Mouse (Mus musculus) heart, embryonic 13.5 days (tissue): ENCODE data around the gene Zfp872. TPM values are rescaled to one million over a fixed set of nuclear protein-coding genes. Genes with fewer than 3 reads are reported as not detected.
A peak's percentile ranks its signal among the peaks of the same experiment; 100 is the strongest.
"Not testable (repeated sequence)": the region's sequence is repeated elsewhere in the genome, so short reads cannot be mapped to it uniquely, and the experiment has no call there.

Source experiments
- ATAC-seq: fragments of 200-750 bp; cut with Nextera tagmentation; 2 replicates; pipeline ENCODE4 v1.8.0; 2017; ENCODE audit warnings: moderate TSS enrichment; ENCODE audit not compliant: insufficient number of reproducible peaks, low FRiP score, low TSS enrichment; ENCODE audit errors: extremely low read depth
- H3K27ac ChIP-seq: fragments of 300-500 bp; sonication (generic); replicated peaks from 2 replicates; pipeline ENCODE4 v1.5.1; 2015; ENCODE audit warnings: moderate library complexity, mild to moderate bottlenecking, inconsistent platforms
- H3K27me3 ChIP-seq: fragments of 300-500 bp; sonication (generic); replicated peaks from 2 replicates; pipeline ENCODE4 v1.6.1; 2015; ENCODE audit warnings: mild to moderate bottlenecking, inconsistent platforms
- H3K36me3 ChIP-seq: fragments of 300-500 bp; sonication (generic); 2 replicates; pipeline ENCODE4 v1.6.1; 2015; ENCODE audit warnings: mild to moderate bottlenecking, inconsistent platforms
- H3K4me1 ChIP-seq: fragments of 300-500 bp; sonication (generic); 2 replicates; pipeline ENCODE4 v1.6.1; 2015; ENCODE audit warnings: inconsistent platforms
- H3K4me2 ChIP-seq: fragments of 300-500 bp; sonication (generic); 2 replicates; pipeline ENCODE4 v1.6.1; 2015; ENCODE audit warnings: inconsistent platforms, mild to moderate bottlenecking, moderate library complexity
- H3K4me3 ChIP-seq: fragments of 300-500 bp; sonication (generic); 2 replicates; pipeline ENCODE4 v1.5.1; 2015; ENCODE audit warnings: moderate library complexity, mild to moderate bottlenecking, inconsistent platforms
- H3K9ac ChIP-seq: fragments of 300-500 bp; sonication (generic); 2 replicates; pipeline ENCODE4 v1.6.1; 2015; ENCODE audit warnings: inconsistent platforms, mild to moderate bottlenecking, moderate library complexity
- H3K9me3 ChIP-seq: fragments of 300-500 bp; sonication (generic); 2 replicates; pipeline ENCODE4 v1.6.1; 2016; ENCODE audit warnings: inconsistent platforms
- WGBS: fragments of 180-500 bp; shearing (Covaris S2); methylation state at CpG from one replicate; pipeline ENCODE4 v1.1.7; 2015; ENCODE audit warnings: mixed read lengths; 5-methylcytosine and 5-hydroxymethylcytosine counted together
- polyA plus RNA-seq: library from polyadenylated mRNA; unstranded; fragments of >200 nt; fragmentation: Nextera tagmentation; extraction: Ambion mirVana; gene quantifications from 2 replicates; pipeline ENCODE4 v1.2.1, GENCODE M21; 2015

Zfp872 gene
- 0.08 and 0.24 TPM in 2 replicates for polyA plus RNA-seq

DNA sequence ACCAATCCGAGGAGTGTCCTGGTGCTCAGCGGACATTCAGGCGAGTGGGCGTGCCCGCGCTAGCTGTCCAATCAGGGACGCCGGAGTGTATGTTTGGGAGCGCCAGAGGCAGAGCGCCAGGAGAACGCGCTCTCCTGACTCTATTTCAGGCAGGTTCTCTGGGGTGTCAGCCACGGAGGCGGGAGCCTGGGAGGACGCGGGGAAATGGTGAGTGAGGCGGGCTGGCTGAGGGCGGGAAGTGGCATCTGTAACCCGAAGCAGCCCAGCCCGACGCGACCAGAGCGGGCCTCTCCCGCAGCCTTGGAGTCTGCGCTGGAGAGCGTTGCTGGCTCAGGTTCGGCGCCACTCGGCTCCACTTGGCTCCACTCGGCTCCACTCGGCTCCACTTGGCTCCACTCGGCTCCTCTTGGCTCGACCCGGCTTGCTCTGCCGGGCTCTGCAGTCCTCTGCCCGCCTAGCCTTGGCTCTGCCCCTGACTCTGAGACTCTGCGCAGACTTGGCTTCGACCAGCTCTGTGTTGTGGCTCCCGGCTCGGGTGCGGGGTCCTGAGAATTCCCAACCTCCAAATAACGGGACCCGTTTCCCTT is at the start of gene Zfp872:
TSS of gene Zfp872 (plus strand) at position 66 of the 587 bp plus-strand sequence.
- 12% methylated on average over 43 of the region's 43 CpGs for WGBS

DNA sequence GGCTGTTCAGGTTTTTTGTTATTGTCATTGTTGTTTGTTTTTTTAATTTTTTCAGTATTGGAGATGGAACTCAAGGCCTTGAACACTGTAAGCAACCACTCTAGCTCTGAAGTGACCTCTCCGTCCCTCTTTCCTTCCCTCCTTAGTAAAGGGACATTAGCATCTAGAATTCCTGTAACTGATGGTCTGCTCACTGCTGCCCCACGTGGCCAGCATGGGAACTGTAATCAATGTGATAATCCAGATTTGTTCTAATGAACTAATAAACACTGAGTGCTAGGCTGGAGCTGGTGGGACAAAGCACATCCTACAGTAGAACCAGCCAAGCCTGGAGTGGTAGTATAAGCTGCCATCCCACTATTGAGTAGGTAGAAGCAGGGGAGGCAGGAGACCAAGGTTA is 49.4 kb upstream of the Zfp872 start:
- Histone ChIP-seq H3K36me3 (no peaks in the 10 kb centered on the region), H3K4me1 (peaks cover 9% of the 10 kb centered on the region), H3K4me3 (no peak overlapping the region), H3K27me3 (peaks cover 9% of the 10 kb centered on the region; the same call in 1 of the 2 replicates), H3K9ac (no peak overlapping the region), H3K27ac (no peak overlapping the region), H3K9me3 (no peaks in the 10 kb centered on the region), H3K4me2 (no peak overlapping the region)
- no peak for ATAC-seq
- WGBS: 22% methylated on average over 2 of the region's 2 CpGs

More for the DNA sequence above, at the start of gene Zfp872:
- H3K4me1 ChIP-seq: peaks cover 4% of the 10 kb centered on the region; the same call in 1 of the 2 replicates
- no peaks in the 10 kb centered on the region for H3K36me3 ChIP-seq
- H3K4me3 ChIP-seq: peak within 1 kb of the TSS; percentile 56
- ATAC-seq: no peak
- peaks cover 25% of the 10 kb centered on the region for H3K9me3 ChIP-seq
- peak within 1 kb of the TSS; percentile 82 for H3K4me2 ChIP-seq
- no peak within 1 kb of the TSS for H3K27ac ChIP-seq
- H3K27me3 ChIP-seq: peaks cover 18% of the 10 kb centered on the region
- H3K9ac ChIP-seq: peak within 1 kb of the TSS; percentile 77

- Histone ChIP-seq H3K9ac (no peak overlapping the region), H3K27ac (no peak overlapping the region), H3K4me1 (peaks cover 9% of the 10 kb centered on the region), H3K36me3 (no peaks in the 10 kb centered on the region), H3K27me3 (peaks cover 9% of the 10 kb centered on the region; the same call in 1 of the 2 replicates), H3K9me3 (no peaks in the 10 kb centered on the region), H3K4me3 (no peak overlapping the region), H3K4me2 (no peak overlapping the region)
- WGBS: 79% methylated on average over 5 of the region's 5 CpGs
- no peak for ATAC-seq
These were observed 48.1 kb upstream of the Zfp872 start for GRCm38 (mm10) chr9:22139746-22140145.

GRCm38 (mm10) chr9:22143108-22144037 is 44.5 kb upstream of the Zfp872 start:
- Histone ChIP-seq H3K36me3 (no peaks in the 10 kb centered on the region), H3K27me3 (no peaks in the 10 kb centered on the region), H3K4me2 (no peak overlapping the region), H3K4me3 (no peak overlapping the region), H3K9ac (no peak overlapping the region), H3K9me3 (0 out of 2 replicates have a peak, but pooled peaks cover 3% of the 10 kb centered on the region), H3K27ac (no peak overlapping the region), H3K4me1 (no peaks in the 10 kb centered on the region)
- ATAC-seq: no peak
- WGBS: 51% methylated on average over 17 of the region's 17 CpGs

DNA sequence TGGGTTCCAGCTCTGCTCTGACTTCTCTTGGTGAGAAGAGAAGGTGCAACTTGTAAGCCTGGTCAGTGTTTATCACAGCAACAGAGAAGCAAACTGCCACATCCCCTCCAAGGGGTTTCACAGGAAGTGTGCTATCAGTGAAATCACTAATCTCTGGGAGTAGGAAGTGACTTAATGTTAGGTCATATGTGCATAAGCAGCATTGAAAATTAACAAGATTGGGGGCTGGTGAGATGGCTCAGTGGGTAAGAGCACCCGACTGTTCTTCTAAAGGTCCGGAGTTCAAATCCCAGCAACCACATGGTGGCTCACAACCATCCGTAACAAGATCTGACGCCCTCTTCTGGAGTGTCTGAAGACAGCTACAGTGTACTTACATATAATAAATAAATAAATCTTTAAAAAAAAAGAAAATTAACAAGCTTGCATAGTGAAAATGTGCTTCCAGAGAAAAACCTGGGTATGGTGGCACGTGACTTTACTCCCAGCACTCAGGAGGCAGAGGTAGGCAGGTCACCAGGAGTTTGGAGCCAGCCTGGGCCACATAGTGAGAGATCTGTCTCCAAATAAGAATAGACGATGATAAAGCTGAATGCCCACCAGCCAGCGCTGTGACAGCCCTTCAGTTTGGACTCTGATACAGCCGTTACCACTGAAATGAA is 43.5 kb upstream of the Zfp872 start:
- Histone ChIP-seq H3K4me1 (no peaks in the 10 kb centered on the region), H3K36me3 (no peaks in the 10 kb centered on the region), H3K4me3 (no peak overlapping the region), H3K9me3 (0 out of 2 replicates have a peak, but pooled peaks cover 3% of the 10 kb centered on the region), H3K9ac (no peak overlapping the region), H3K27ac (no peak overlapping the region), H3K27me3 (no peaks in the 10 kb centered on the region), H3K4me2 (no peak overlapping the region)
- 76% methylated on average over 8 of the region's 8 CpGs for WGBS
- ATAC-seq: no peak

- ATAC-seq: peak; percentile 58; the same call in 1 of the 2 replicates
- 61% methylated on average over 20 of the region's 20 CpGs for WGBS
- Histone ChIP-seq H3K4me3 (no peak overlapping the region), H3K27ac (no peak overlapping the region), H3K9me3 (0 out of 2 replicates have a peak, but pooled peaks cover 3% of the 10 kb centered on the region), H3K4me1 (no peaks in the 10 kb centered on the region), H3K27me3 (no peaks in the 10 kb centered on the region), H3K9ac (no peak overlapping the region), H3K4me2 (0 out of 2 replicates have a peak overlapping the region, but pooled peaks have one; percentile 7), H3K36me3 (no peaks in the 10 kb centered on the region)
These were observed 38.3 kb upstream of the Zfp872 start for GRCm38 (mm10) chr9:22149426-22150248.

GRCm38 (mm10) chr9:22150249-22150693 is 37.6 kb upstream of the Zfp872 start:
- not testable (repeated sequence) for H3K27ac ChIP-seq, H3K4me1 ChIP-seq, H3K4me3 ChIP-seq, H3K9me3 ChIP-seq, ATAC-seq, H3K4me2 ChIP-seq, H3K9ac ChIP-seq, H3K36me3 ChIP-seq, H3K27me3 ChIP-seq
- WGBS: 76% methylated on average over 7 of the region's 7 CpGs

GRCm38 (mm10) chr9:22150946-22151345 is 36.9 kb upstream of the Zfp872 start:
- ATAC-seq: no peak
- H3K27ac ChIP-seq: no peak overlapping the region
- whole genome bisulfite sequencing: 78% methylated on average over 2 of the region's 2 CpGs
- no peaks in the 10 kb centered on the region for H3K36me3 ChIP-seq
- no peaks in the 10 kb centered on the region for H3K27me3 ChIP-seq
- peaks cover 4% of the 10 kb centered on the region for H3K4me1 ChIP-seq
- no peak overlapping the region for H3K4me3 ChIP-seq
- no peak overlapping the region for H3K4me2 ChIP-seq
- H3K9ac ChIP-seq: no peak overlapping the region
- H3K9me3 ChIP-seq: 0 out of 2 replicates have a peak, but pooled peaks cover 3% of the 10 kb centered on the region

DNA sequence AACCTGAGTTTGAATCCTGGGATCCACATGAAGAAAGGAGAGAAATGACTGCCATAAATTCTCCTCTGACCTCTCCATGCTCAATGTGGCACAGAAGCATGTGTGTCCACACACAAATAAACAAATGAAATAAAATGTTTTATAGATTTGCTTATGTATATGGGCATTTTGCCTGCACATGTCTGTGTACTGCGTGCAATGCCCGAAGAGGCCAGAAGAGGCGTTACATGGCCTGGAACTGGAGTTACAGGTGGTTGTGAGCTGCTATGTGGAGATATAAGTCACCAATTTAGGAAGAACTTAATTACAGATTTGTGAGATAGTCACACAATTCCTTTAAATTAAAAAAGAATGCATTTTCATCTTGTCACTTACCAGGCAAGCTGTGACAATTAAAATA is 34.1 kb upstream of the Zfp872 start:
- no peak overlapping the region for H3K4me3 ChIP-seq
- H3K27me3 ChIP-seq: peaks cover 10% of the 10 kb centered on the region
- H3K9me3 ChIP-seq: no peaks in the 10 kb centered on the region
- H3K9ac ChIP-seq: no peak overlapping the region
- no peak overlapping the region for H3K4me2 ChIP-seq
- peaks cover 17% of the 10 kb centered on the region for H3K4me1 ChIP-seq
- no peak overlapping the region for H3K27ac ChIP-seq
- no peak for ATAC-seq
- WGBS: 80% methylated on average over 3 of the region's 3 CpGs
- H3K36me3 ChIP-seq: peaks cover 10% of the 10 kb centered on the region

DNA sequence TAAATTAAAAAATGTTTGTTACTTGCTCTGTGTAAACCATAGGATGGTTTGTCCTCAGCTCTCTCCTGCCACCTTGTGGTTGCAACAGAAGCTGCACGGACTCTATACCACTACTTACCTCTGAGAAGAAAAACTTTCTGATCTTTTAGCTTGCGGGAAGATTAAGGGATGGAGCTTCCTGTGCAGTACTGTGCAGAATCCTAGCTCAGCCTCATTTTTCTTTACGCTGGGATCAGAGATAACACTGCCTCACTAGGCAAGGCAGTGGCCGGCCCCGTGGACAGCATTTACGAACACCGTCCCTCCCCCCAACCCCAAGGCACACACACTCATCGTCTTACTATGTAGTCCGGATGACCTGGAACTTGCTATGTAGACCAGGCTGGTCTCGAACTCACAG is 32.3 kb upstream of the Zfp872 start:
- peaks cover 10% of the 10 kb centered on the region for H3K27me3 ChIP-seq
- 16% methylated on average over 10 of the region's 10 CpGs for WGBS
- H3K27ac ChIP-seq: 0 out of 2 replicates have a peak overlapping the region, but pooled peaks have one; percentile 16
- H3K4me1 ChIP-seq: peaks cover 17% of the 10 kb centered on the region
- H3K4me3 ChIP-seq: peak overlapping the region; percentile 71
- H3K9me3 ChIP-seq: no peaks in the 10 kb centered on the region
- no peak for ATAC-seq
- peak overlapping the region; percentile 91 for H3K4me2 ChIP-seq
- H3K9ac ChIP-seq: peak overlapping the region; percentile 66
- peaks cover 12% of the 10 kb centered on the region for H3K36me3 ChIP-seq
